Mouse (Mus musculus): Measurements from ENCODE around the gene Mob3b. TPM values are rescaled to one million over a fixed set of nuclear protein-coding genes. Genes with fewer than 3 reads are reported as not detected.

Gene Mob3b
- polyA plus RNA-seq, 1 experiment, result 2.6 TPM

GRCm38 (mm10) chr4:35143472-35144102 is 13.7 kb downstream of the Mob3b start:
- Histone ChIP-seq H3K36me3 (ENCODE audit: control insufficient read depth, insufficient read depth, low read length) (no peaks in the 10 kb centered on the region), H3K27me3 (ENCODE audit: control insufficient read depth, insufficient read depth, low read length) (no peaks in the 10 kb centered on the region), H3K4me1 (replicated peaks; ENCODE audit: control insufficient read depth, insufficient read depth, low read length) (peaks cover 13% of the 10 kb centered on the region), H3K4me3 (ENCODE audit: control insufficient read depth, insufficient read depth, low read length) (no peak overlapping the region), H3K27ac (ENCODE audit: control insufficient read depth, insufficient read depth, low read length) (no peak overlapping the region)
- whole genome bisulfite sequencing, result 92% methylated on average over 12 of the region's 12 CpGs
- TF ChIP-seq CTCF (IDR thresholded peaks at IDR 0.05; ENCODE audit: borderline replicate concordance, control insufficient read depth, extremely low read depth, insufficient read depth, low read length, poor library complexity), result no peak
- TF ChIP-seq POLR2A (IDR thresholded peaks at IDR 0.05; ENCODE audit: control insufficient read depth, extremely low read depth, insufficient read depth, low read length, poor library complexity), result no peak
- no peak for DNase-seq

- H3K27me3 ChIP-seq (ENCODE audit: control insufficient read depth, insufficient read depth, low read length), result no peaks in the 10 kb centered on the region
- no peaks in the 10 kb centered on the region for H3K36me3 ChIP-seq (ENCODE audit: control insufficient read depth, insufficient read depth, low read length)
- TF ChIP-seq POLR2A (IDR thresholded peaks at IDR 0.05; ENCODE audit: control insufficient read depth, extremely low read depth, insufficient read depth, low read length, poor library complexity) (no peak), CTCF (IDR thresholded peaks at IDR 0.05; ENCODE audit: borderline replicate concordance, control insufficient read depth, extremely low read depth, insufficient read depth, low read length, poor library complexity) (no peak)
- peak overlapping the region; percentile 35 for H3K4me3 ChIP-seq (ENCODE audit: control insufficient read depth, insufficient read depth, low read length)
- peak overlapping the region; percentile 97 for H3K27ac ChIP-seq (ENCODE audit: control insufficient read depth, insufficient read depth, low read length)
- WGBS, result under 1% methylated on average over 6 of the region's 6 CpGs
- peak; percentile 56 for DNase-seq
- H3K4me1 ChIP-seq (replicated peaks; ENCODE audit: control insufficient read depth, insufficient read depth, low read length), result peaks cover 32% of the 10 kb centered on the region
Measured at GRCm38 (mm10) chr4:35140317-35140716, 17.0 kb downstream of the Mob3b start.

GRCm38 (mm10) chr4:35138077-35138476 is 19.2 kb downstream of the Mob3b start:
- Histone ChIP-seq H3K27ac (ENCODE audit: control insufficient read depth, insufficient read depth, low read length) (peak overlapping the region; percentile 40), H3K36me3 (ENCODE audit: control insufficient read depth, insufficient read depth, low read length) (no peaks in the 10 kb centered on the region), H3K27me3 (ENCODE audit: control insufficient read depth, insufficient read depth, low read length) (no peaks in the 10 kb centered on the region), H3K4me1 (replicated peaks; ENCODE audit: control insufficient read depth, insufficient read depth, low read length) (peaks cover 32% of the 10 kb centered on the region), H3K4me3 (ENCODE audit: control insufficient read depth, insufficient read depth, low read length) (no peak overlapping the region)
- TF ChIP-seq CTCF (IDR thresholded peaks at IDR 0.05; ENCODE audit: borderline replicate concordance, control insufficient read depth, extremely low read depth, insufficient read depth, low read length, poor library complexity), result no peak
- TF ChIP-seq POLR2A (IDR thresholded peaks at IDR 0.05; ENCODE audit: control insufficient read depth, extremely low read depth, insufficient read depth, low read length, poor library complexity), result no peak
- WGBS, result 39% methylated on average over 6 of the region's 6 CpGs
- DNase-seq, result peak; percentile 50

- H3K27me3 ChIP-seq (ENCODE audit: control insufficient read depth, insufficient read depth, low read length), result no peaks in the 10 kb centered on the region
- TF ChIP-seq POLR2A (IDR thresholded peaks at IDR 0.05; ENCODE audit: control insufficient read depth, extremely low read depth, insufficient read depth, low read length, poor library complexity) (no peak), CTCF (IDR thresholded peaks at IDR 0.05; ENCODE audit: borderline replicate concordance, control insufficient read depth, extremely low read depth, insufficient read depth, low read length, poor library complexity) (no peak)
- peak overlapping the region; percentile 23; the same call in 1 of the 2 replicates for H3K27ac ChIP-seq (ENCODE audit: control insufficient read depth, insufficient read depth, low read length)
- H3K4me3 ChIP-seq (ENCODE audit: control insufficient read depth, insufficient read depth, low read length), result no peak overlapping the region
- WGBS, result 87% methylated on average over 8 of the region's 8 CpGs
- no peak for DNase-seq
- peaks cover 32% of the 10 kb centered on the region for H3K4me1 ChIP-seq (replicated peaks; ENCODE audit: control insufficient read depth, insufficient read depth, low read length)
- no peaks in the 10 kb centered on the region for H3K36me3 ChIP-seq (ENCODE audit: control insufficient read depth, insufficient read depth, low read length)
Measured at GRCm38 (mm10) chr4:35136996-35137395, 20.3 kb downstream of the Mob3b start.

- Histone ChIP-seq H3K27me3 (ENCODE audit: control insufficient read depth, insufficient read depth, low read length) (no peaks in the 10 kb centered on the region), H3K4me3 (ENCODE audit: control insufficient read depth, insufficient read depth, low read length) (no peak overlapping the region), H3K27ac (ENCODE audit: control insufficient read depth, insufficient read depth, low read length) (no peak overlapping the region), H3K36me3 (ENCODE audit: control insufficient read depth, insufficient read depth, low read length) (no peaks in the 10 kb centered on the region), H3K4me1 (replicated peaks; ENCODE audit: control insufficient read depth, insufficient read depth, low read length) (peaks cover 31% of the 10 kb centered on the region)
- no peak for DNase-seq
- 86% methylated on average over 4 of the region's 4 CpGs for WGBS
- no peak for TF ChIP-seq POLR2A (IDR thresholded peaks at IDR 0.05; ENCODE audit: control insufficient read depth, extremely low read depth, insufficient read depth, low read length, poor library complexity)
- TF ChIP-seq CTCF (IDR thresholded peaks at IDR 0.05; ENCODE audit: borderline replicate concordance, control insufficient read depth, extremely low read depth, insufficient read depth, low read length, poor library complexity), result no peak
Measured at GRCm38 (mm10) chr4:35135806-35136205, 21.5 kb downstream of the Mob3b start.

- H3K27me3 ChIP-seq (ENCODE audit: control insufficient read depth, insufficient read depth, low read length), result no peaks in the 10 kb centered on the region
- H3K4me3 ChIP-seq (ENCODE audit: control insufficient read depth, insufficient read depth, low read length), result no peak overlapping the region
- TF ChIP-seq CTCF (IDR thresholded peaks at IDR 0.05; ENCODE audit: borderline replicate concordance, control insufficient read depth, extremely low read depth, insufficient read depth, low read length, poor library complexity) (no peak), POLR2A (IDR thresholded peaks at IDR 0.05; ENCODE audit: control insufficient read depth, extremely low read depth, insufficient read depth, low read length, poor library complexity) (no peak)
- H3K4me1 ChIP-seq (replicated peaks; ENCODE audit: control insufficient read depth, insufficient read depth, low read length), result peaks cover 29% of the 10 kb centered on the region
- no peak overlapping the region for H3K27ac ChIP-seq (ENCODE audit: control insufficient read depth, insufficient read depth, low read length)
- WGBS, result 97% methylated on average over 15 of the region's 15 CpGs
- H3K36me3 ChIP-seq (ENCODE audit: control insufficient read depth, insufficient read depth, low read length), result no peaks in the 10 kb centered on the region
- no peak for DNase-seq
Measured at GRCm38 (mm10) chr4:35134846-35135611, 22.3 kb downstream of the Mob3b start.
